Mouse (Mus musculus) kidney, adult 2 months (tissue): ENCODE measurements around the gene Hmga1. TPM values are rescaled to one million over a fixed set of nuclear protein-coding genes. Genes with fewer than 3 reads are reported as not detected.

Experiments used
- DNase-seq: peaks from one replicate; pipeline ENCODE4 v3.0.0; 2021
- H3K27ac ChIP-seq: fragments of 200-500 bp; 2 replicates; pipeline ENCODE4 v1.5.1; 2012; ENCODE audit warnings: low read depth, low read length, control low read depth, inconsistent platforms; ENCODE audit not compliant: insufficient read depth
- H3K27me3 ChIP-seq: fragments of 200-500 bp; replicated peaks from 2 replicates; pipeline ENCODE4 v1.6.1; 2012; ENCODE audit warnings: mild to moderate bottlenecking, moderate library complexity, low read length, inconsistent platforms; ENCODE audit not compliant: control insufficient read depth, insufficient read depth
- H3K36me3 ChIP-seq: fragments of 200-500 bp; 2 replicates; pipeline ENCODE4 v1.6.1; 2012; ENCODE audit warnings: mild to moderate bottlenecking, moderate library complexity, low read length, inconsistent platforms; ENCODE audit not compliant: control insufficient read depth, insufficient read depth
- H3K4me1 ChIP-seq: fragments of 200-500 bp; 2 replicates; pipeline ENCODE4 v1.6.1; 2011; ENCODE audit warnings: low read length; ENCODE audit not compliant: control insufficient read depth, insufficient read depth
- H3K4me3 ChIP-seq: fragments of 200-500 bp; 2 replicates; pipeline ENCODE4 v1.5.1; 2011; ENCODE audit warnings: mild to moderate bottlenecking, low read depth, low read length, control low read depth; ENCODE audit not compliant: insufficient read depth
- CTCF ChIP-seq: fragments of 200-500 bp; conservative IDR thresholded peaks from 2 replicates; pipeline ENCODE4 v1.5.1; 2011; ENCODE audit warnings: low read depth, mild to moderate bottlenecking, control low read depth, low read length, moderate library complexity, mixed read lengths; ENCODE audit not compliant: insufficient read depth, insufficient read length
- POLR2A ChIP-seq: fragments of 200-500 bp; IDR thresholded peaks from one replicate; pipeline ENCODE4 v1.6.1; 2011; ENCODE audit warnings: low read depth, low read length, control low read depth
- WGBS: fragments of 180-500 bp; shearing (Covaris S2); methylation state at CpG from one replicate; pipeline ENCODE4 v1.1.7; 2018; 5-methylcytosine and 5-hydroxymethylcytosine counted together
- polyA plus RNA-seq: library from polyadenylated mRNA; depleted of rRNA; stranded (reverse); fragments of >200 nt; gene quantifications from 2 replicates; pipeline ENCODE4 v1.2.3, GENCODE M21; 2012

Gene Hmga1
- polyA plus RNA-seq, 1 experiment: 38.9 TPM

- H3K36me3 ChIP-seq: no peaks in the 10 kb centered on the region
- H3K27me3 ChIP-seq: no peaks in the 10 kb centered on the region
- H3K4me3 ChIP-seq: no peak overlapping the region
- no peak for DNase-seq
- no peaks in the 10 kb centered on the region for H3K4me1 ChIP-seq
- H3K27ac ChIP-seq: no peak overlapping the region
- TF ChIP-seq CTCF (no peak), POLR2A (no peak)
- 69% methylated on average over 8 of the region's 8 CpGs for WGBS
Measured at GRCm38 (mm10) chr17:27571315-27571714, 15.0 kb downstream of the Hmga1 start.

- TF ChIP-seq POLR2A (no peak), CTCF (no peak)
- 76% methylated on average over 10 of the region's 10 CpGs for WGBS
- no peak for DNase-seq
Measured at GRCm38 (mm10) chr17:27573772-27574320, 17.5 kb downstream of the Hmga1 start.

GRCm38 (mm10) chr17:27574470-27575115, 18.3 kb downstream of the Hmga1 start:
- DNase-seq: peak; percentile 75
- WGBS: 81% methylated on average over 15 of the region's 16 CpGs
- TF ChIP-seq CTCF: no peak
- no peak for TF ChIP-seq POLR2A
- no peak overlapping the region for H3K4me3 ChIP-seq
- H3K27me3 ChIP-seq: no peaks in the 10 kb centered on the region
- H3K27ac ChIP-seq: no peak overlapping the region
- no peaks in the 10 kb centered on the region for H3K4me1 ChIP-seq
- H3K36me3 ChIP-seq: no peaks in the 10 kb centered on the region

More at GRCm38 (mm10) chr17:27573772-27574320, 17.5 kb downstream of the Hmga1 start:
- Histone ChIP-seq H3K4me1 (no peaks in the 10 kb centered on the region), H3K4me3 (no peak overlapping the region), H3K27me3 (no peaks in the 10 kb centered on the region), H3K36me3 (no peaks in the 10 kb centered on the region), H3K27ac (no peak overlapping the region)

GRCm38 (mm10) chr17:27575116-27575776, 18.9 kb downstream of the Hmga1 start:
- Histone ChIP-seq H3K36me3 (no peaks in the 10 kb centered on the region), H3K4me1 (no peaks in the 10 kb centered on the region), H3K27me3 (no peaks in the 10 kb centered on the region), H3K27ac (no peak overlapping the region), H3K4me3 (no peak overlapping the region)
- TF ChIP-seq POLR2A (no peak), CTCF (no peak)
- 54% methylated on average over 10 of the region's 10 CpGs for WGBS
- no peak for DNase-seq

- H3K4me1 ChIP-seq: no peaks in the 10 kb centered on the region
- WGBS: 87% methylated on average over 7 of the region's 7 CpGs
- no peaks in the 10 kb centered on the region; the same call in 1 of the 2 replicates for H3K36me3 ChIP-seq
- no peak overlapping the region for H3K27ac ChIP-seq
- H3K4me3 ChIP-seq: no peak overlapping the region
- TF ChIP-seq CTCF: no peak
- TF ChIP-seq POLR2A: no peak
- H3K27me3 ChIP-seq: no peaks in the 10 kb centered on the region
- DNase-seq: no peak
Measured at GRCm38 (mm10) chr17:27576056-27576455, 19.8 kb downstream of the Hmga1 start.

- peak; percentile 25 for DNase-seq
- Histone ChIP-seq H3K36me3 (no peaks in the 10 kb centered on the region; the same call in 1 of the 2 replicates), H3K27ac (no peak overlapping the region), H3K27me3 (no peaks in the 10 kb centered on the region), H3K4me3 (no peak overlapping the region), H3K4me1 (no peaks in the 10 kb centered on the region)
- 46% methylated on average over 6 of the region's 6 CpGs for WGBS
- TF ChIP-seq CTCF (no peak), POLR2A (no peak)
Measured at GRCm38 (mm10) chr17:27577468-27577867, 21.2 kb downstream of the Hmga1 start.

- Histone ChIP-seq H3K36me3 (no peaks in the 10 kb centered on the region; the same call in 1 of the 2 replicates), H3K27me3 (no peaks in the 10 kb centered on the region), H3K27ac (no peak overlapping the region), H3K4me1 (no peaks in the 10 kb centered on the region), H3K4me3 (no peak overlapping the region)
- TF ChIP-seq POLR2A (no peak), CTCF (no peak)
- DNase-seq: peak; percentile 48
- 90% methylated on average over 10 of the region's 10 CpGs for WGBS
Measured at GRCm38 (mm10) chr17:27578487-27578886, 22.2 kb downstream of the Hmga1 start.
